Mouse (Mus musculus) embryonic facial prominence, embryonic 15.5 days (tissue): ENCODE measurements around the gene Poln. TPM values are rescaled to one million over a fixed set of nuclear protein-coding genes. Genes with fewer than 3 reads are reported as not detected.

Source experiments
- ATAC-seq: fragments of 200-750 bp; cut with Nextera tagmentation; 2 replicates; pipeline ENCODE4 v1.8.0; 2017; ENCODE audit warnings: low read depth, moderate TSS enrichment; ENCODE audit not compliant: insufficient number of reproducible peaks, low FRiP score, low TSS enrichment
- H3K27ac ChIP-seq: fragments of 300-500 bp; sonication (generic); replicated peaks from 2 replicates; pipeline ENCODE4 v1.5.1; 2015; ENCODE audit warnings: mild to moderate bottlenecking, inconsistent platforms
- H3K27me3 ChIP-seq: fragments of 300-500 bp; sonication (generic); 2 replicates; pipeline ENCODE4 v1.6.1; 2015; ENCODE audit warnings: inconsistent platforms
- H3K36me3 ChIP-seq: fragments of 300-500 bp; sonication (generic); 2 replicates; pipeline ENCODE4 v1.6.1; 2015; ENCODE audit warnings: mild to moderate bottlenecking, inconsistent platforms
- H3K4me1 ChIP-seq: fragments of 300-500 bp; sonication (generic); 2 replicates; pipeline ENCODE4 v1.6.1; 2015; ENCODE audit warnings: inconsistent platforms
- H3K4me2 ChIP-seq: fragments of 300-500 bp; sonication (generic); replicated peaks from 2 replicates; pipeline ENCODE4 v1.6.1; 2015; ENCODE audit warnings: mild to moderate bottlenecking, inconsistent platforms
- H3K4me3 ChIP-seq: fragments of 300-500 bp; sonication (generic); replicated peaks from 2 replicates; pipeline ENCODE4 v1.5.1; 2015; ENCODE audit warnings: mild to moderate bottlenecking, inconsistent platforms
- H3K9ac ChIP-seq: fragments of 300-500 bp; sonication (generic); 2 replicates; pipeline ENCODE4 v1.6.1; 2015; ENCODE audit warnings: inconsistent platforms
- H3K9me3 ChIP-seq: fragments of 300-500 bp; sonication (generic); replicated peaks from 2 replicates; pipeline ENCODE4 v1.6.1; 2016; ENCODE audit warnings: inconsistent platforms
- WGBS: fragments of 180-500 bp; shearing (Covaris S2); methylation state at CpG from one replicate; pipeline ENCODE4 v1.1.7; 2015; 5-methylcytosine and 5-hydroxymethylcytosine counted together
- polyA plus RNA-seq: library from polyadenylated mRNA; unstranded; fragments of >200 nt; fragmentation: Nextera tagmentation; extraction: Ambion mirVana; gene quantifications from 2 replicates; pipeline ENCODE4 v1.2.1, GENCODE M21; 2015

The Poln gene
- polyA plus RNA-seq: 2.7 and 3.4 TPM in 2 replicates

GRCm38 (mm10) chr5:34168950-34169891, at the start of gene Poln, which contains the start of gene Haus3:
TSS of gene Poln (minus strand) at chr5:34169448.
TSS of gene Haus3 (minus strand) at chr5:34169527.
- peak within 1 kb of the TSS; percentile 82 for H3K4me3 ChIP-seq
- 0 out of 2 replicates have a peak, but pooled peaks cover 4% of the 10 kb centered on the region for H3K4me1 ChIP-seq
- WGBS: under 1% methylated on average over 57 of the region's 57 CpGs
- no peaks in the 10 kb centered on the region for H3K9me3 ChIP-seq
- peak; percentile 100 for ATAC-seq
- H3K27me3 ChIP-seq: no peaks in the 10 kb centered on the region
- peak within 1 kb of the TSS; percentile 83 for H3K9ac ChIP-seq
- H3K4me2 ChIP-seq: peak within 1 kb of the TSS; percentile 50
- peaks cover 21% of the 10 kb centered on the region for H3K36me3 ChIP-seq
- peak within 1 kb of the TSS; percentile 88 for H3K27ac ChIP-seq

- Histone ChIP-seq H3K4me1 (no peaks in the 10 kb centered on the region), H3K4me2 (no peak overlapping the region), H3K9me3 (no peaks in the 10 kb centered on the region), H3K36me3 (no peaks in the 10 kb centered on the region), H3K27me3 (no peaks in the 10 kb centered on the region), H3K9ac (no peak overlapping the region), H3K4me3 (no peak overlapping the region), H3K27ac (no peak overlapping the region)
- WGBS: 55% methylated on average over 5 of the region's 5 CpGs
- no peak for ATAC-seq
These were observed 49.4 kb upstream of the Poln start for GRCm38 (mm10) chr5:34218672-34219071.

DNA sequence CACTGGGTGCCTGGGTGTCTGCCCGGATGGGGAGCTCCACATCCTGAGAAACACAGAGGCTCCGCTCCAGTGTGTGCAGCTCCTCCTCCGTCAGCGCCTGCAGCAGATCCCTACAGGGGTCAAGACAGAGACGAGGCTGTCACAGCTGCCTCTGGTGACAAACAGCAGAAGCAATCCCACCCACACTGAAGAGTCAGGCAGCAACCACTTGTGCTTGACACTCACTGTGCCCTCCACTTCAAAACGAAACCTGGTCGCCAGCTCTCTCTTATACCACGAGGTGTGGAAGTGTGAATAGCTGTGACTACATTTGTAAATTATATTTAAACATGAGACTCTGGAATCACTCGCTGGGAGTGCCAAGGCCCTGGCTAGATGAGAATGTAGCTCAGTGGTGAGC, 48.5 kb upstream of the Poln start:
- no peak overlapping the region for H3K4me3 ChIP-seq
- no peaks in the 10 kb centered on the region for H3K27me3 ChIP-seq
- H3K36me3 ChIP-seq: no peaks in the 10 kb centered on the region
- H3K9ac ChIP-seq: no peak overlapping the region
- H3K4me1 ChIP-seq: no peaks in the 10 kb centered on the region
- 51% methylated on average over 9 of the region's 9 CpGs for WGBS
- ATAC-seq: 0 out of 2 replicates have a peak, but pooled peaks have one; percentile 43
- H3K4me2 ChIP-seq: no peak overlapping the region
- H3K27ac ChIP-seq: no peak overlapping the region
- no peaks in the 10 kb centered on the region for H3K9me3 ChIP-seq

- Histone ChIP-seq H3K9ac (no peak overlapping the region), H3K27ac (no peak overlapping the region), H3K4me1 (no peaks in the 10 kb centered on the region), H3K4me2 (no peak overlapping the region), H3K9me3 (no peaks in the 10 kb centered on the region), H3K36me3 (no peaks in the 10 kb centered on the region), H3K27me3 (no peaks in the 10 kb centered on the region), H3K4me3 (no peak overlapping the region)
- ATAC-seq: no peak
- 75% methylated on average over 7 of the region's 7 CpGs for WGBS
These were observed 46.8 kb upstream of the Poln start for GRCm38 (mm10) chr5:34216025-34216424.

GRCm38 (mm10) chr5:34213659-34214058, 44.4 kb upstream of the Poln start:
- 61% methylated on average over 8 of the region's 8 CpGs for WGBS
- H3K27me3 ChIP-seq: no peaks in the 10 kb centered on the region
- no peaks in the 10 kb centered on the region for H3K36me3 ChIP-seq
- no peaks in the 10 kb centered on the region for H3K4me1 ChIP-seq
- H3K27ac ChIP-seq: no peak overlapping the region
- no peak overlapping the region for H3K4me3 ChIP-seq
- no peak overlapping the region for H3K9ac ChIP-seq
- H3K9me3 ChIP-seq: no peaks in the 10 kb centered on the region
- H3K4me2 ChIP-seq: no peak overlapping the region
- no peak for ATAC-seq

GRCm38 (mm10) chr5:34210279-34210678, 41.0 kb upstream of the Poln start:
- H3K27ac ChIP-seq: no peak overlapping the region
- H3K9me3 ChIP-seq: no peaks in the 10 kb centered on the region
- H3K4me1 ChIP-seq: no peaks in the 10 kb centered on the region
- no peak overlapping the region for H3K4me2 ChIP-seq
- no peaks in the 10 kb centered on the region for H3K27me3 ChIP-seq
- WGBS: 3% methylated on average over 1 of the region's 1 CpGs
- no peaks in the 10 kb centered on the region for H3K36me3 ChIP-seq
- no peak overlapping the region for H3K4me3 ChIP-seq
- peak; percentile 60; the same call in 1 of the 2 replicates for ATAC-seq
- no peak overlapping the region for H3K9ac ChIP-seq

GRCm38 (mm10) chr5:34207503-34207902, 38.3 kb upstream of the Poln start:
- Histone ChIP-seq H3K36me3 (no peaks in the 10 kb centered on the region), H3K27me3 (no peaks in the 10 kb centered on the region), H3K27ac (no peak overlapping the region), H3K9ac (no peak overlapping the region), H3K4me2 (no peak overlapping the region), H3K4me1 (no peaks in the 10 kb centered on the region), H3K4me3 (no peak overlapping the region), H3K9me3 (no peaks in the 10 kb centered on the region)
- no peak for ATAC-seq
- WGBS: 21% methylated on average over 3 of the region's 3 CpGs

DNA sequence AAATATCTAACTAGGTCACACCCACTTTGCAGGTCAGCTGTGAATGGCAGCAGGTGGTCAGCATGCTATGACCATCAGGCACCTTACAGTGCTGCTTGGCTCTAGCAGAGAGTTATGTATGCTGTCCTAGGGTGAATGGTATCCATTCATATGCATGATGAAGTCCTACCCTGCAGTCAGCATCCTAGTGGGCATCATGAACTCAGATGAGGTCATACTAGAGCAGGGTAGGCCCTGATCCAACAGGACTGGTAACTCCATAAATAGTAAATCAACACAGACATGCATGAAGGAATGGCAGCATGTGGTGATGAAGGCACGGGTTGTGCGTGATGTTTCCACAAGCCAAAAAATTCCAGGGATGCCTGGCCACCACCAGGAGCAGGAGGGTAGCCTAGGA, 36.5 kb upstream of the Poln start:
- no peaks in the 10 kb centered on the region for H3K9me3 ChIP-seq
- no peak for ATAC-seq

DNA sequence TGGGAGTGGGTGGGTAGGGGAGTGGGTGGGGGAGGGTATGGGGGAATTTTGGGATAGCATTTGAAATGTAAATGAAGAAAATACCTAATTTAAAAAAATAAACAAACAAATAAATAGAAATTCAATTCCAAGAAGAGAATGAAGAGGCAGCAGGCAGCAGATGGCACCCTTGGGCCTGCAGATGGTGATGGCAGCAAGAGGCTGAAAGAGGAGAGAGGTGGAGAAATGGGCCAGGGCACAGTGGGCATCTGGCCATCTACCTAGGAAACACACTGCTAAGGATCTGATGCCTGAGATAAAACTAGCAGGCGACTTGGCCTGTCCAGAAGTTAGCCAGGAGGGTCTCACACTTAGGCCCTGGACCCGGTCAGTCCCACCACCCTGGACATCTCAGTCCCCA, 35.7 kb upstream of the Poln start:
- H3K4me3 ChIP-seq: no peak overlapping the region
- no peaks in the 10 kb centered on the region for H3K4me1 ChIP-seq
- no peak overlapping the region for H3K27ac ChIP-seq
- H3K36me3 ChIP-seq: no peaks in the 10 kb centered on the region
- H3K27me3 ChIP-seq: no peaks in the 10 kb centered on the region
- H3K9ac ChIP-seq: no peak overlapping the region
- 75% methylated on average over 2 of the region's 2 CpGs for WGBS
- no peak overlapping the region for H3K4me2 ChIP-seq
- no peaks in the 10 kb centered on the region for H3K9me3 ChIP-seq
- ATAC-seq: no peak

More for the DNA sequence above, 36.5 kb upstream of the Poln start:
- H3K27me3 ChIP-seq: no peaks in the 10 kb centered on the region
- no peak overlapping the region for H3K4me3 ChIP-seq
- H3K36me3 ChIP-seq: no peaks in the 10 kb centered on the region
- no peak overlapping the region for H3K4me2 ChIP-seq
- H3K27ac ChIP-seq: no peak overlapping the region
- no peak overlapping the region for H3K9ac ChIP-seq
- H3K4me1 ChIP-seq: no peaks in the 10 kb centered on the region
- WGBS: 54% methylated on average over 2 of the region's 2 CpGs

DNA sequence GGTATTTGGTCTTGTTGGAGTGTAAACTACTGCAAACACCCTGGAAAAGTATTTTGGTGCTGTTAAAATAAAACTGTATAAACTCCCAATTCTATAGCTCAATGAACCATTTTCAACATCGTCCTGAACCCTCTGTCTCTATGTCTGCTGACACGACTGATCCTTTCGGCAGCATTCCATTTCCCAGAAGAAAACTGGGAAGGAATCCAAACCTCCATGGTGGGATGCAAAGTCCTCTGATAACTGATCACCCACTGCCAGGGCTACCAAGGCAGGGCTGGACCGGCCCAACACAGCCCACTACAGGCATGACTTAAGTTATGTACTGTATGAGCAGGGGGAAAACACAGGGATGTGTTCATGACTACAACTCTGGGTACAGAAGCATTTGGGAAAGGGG, 32.8 kb upstream of the Poln start:
- Histone ChIP-seq H3K4me3 (no peak overlapping the region), H3K27me3 (no peaks in the 10 kb centered on the region), H3K9me3 (no peaks in the 10 kb centered on the region), H3K4me2 (no peak overlapping the region), H3K27ac (no peak overlapping the region), H3K36me3 (no peaks in the 10 kb centered on the region), H3K9ac (no peak overlapping the region), H3K4me1 (no peaks in the 10 kb centered on the region)
- no peak for ATAC-seq
- 72% methylated on average over 4 of the region's 4 CpGs for WGBS

GRCm38 (mm10) chr5:34201396-34201795, 32.1 kb upstream of the Poln start:
- no peak; the same call in 1 of the 2 replicates for ATAC-seq
- Histone ChIP-seq H3K4me2 (no peak overlapping the region), H3K9ac (no peak overlapping the region), H3K27ac (no peak overlapping the region), H3K4me3 (no peak overlapping the region), H3K9me3 (no peaks in the 10 kb centered on the region), H3K36me3 (no peaks in the 10 kb centered on the region), H3K27me3 (no peaks in the 10 kb centered on the region), H3K4me1 (no peaks in the 10 kb centered on the region)
- WGBS: 53% methylated on average over 2 of the region's 2 CpGs
